Mouse (Mus musculus) midbrain, embryonic 13.5 days (tissue): Measurements from ENCODE around the gene Adad2. TPM values are rescaled to one million over a fixed set of nuclear protein-coding genes. Genes with fewer than 3 reads are reported as not detected.

Experiments
- ATAC-seq: fragments of 200-750 bp; cut with Nextera tagmentation; 2 replicates; pipeline ENCODE4 v1.8.0; 2017; ENCODE audit warnings: mild to moderate bottlenecking, moderate TSS enrichment, moderate library complexity
- H3K27ac ChIP-seq: fragments of 300-500 bp; sonication (generic); 2 replicates; pipeline ENCODE4 v1.5.1; 2015; ENCODE audit warnings: inconsistent platforms, mild to moderate bottlenecking, moderate library complexity
- H3K27me3 ChIP-seq: fragments of 300-500 bp; sonication (generic); 2 replicates; pipeline ENCODE4 v1.6.1; 2015; ENCODE audit warnings: mild to moderate bottlenecking, inconsistent platforms
- H3K36me3 ChIP-seq: fragments of 300-500 bp; sonication (generic); 2 replicates; pipeline ENCODE4 v1.6.1; 2015; ENCODE audit warnings: mild to moderate bottlenecking, inconsistent platforms
- H3K4me1 ChIP-seq: fragments of 300-500 bp; sonication (generic); replicated peaks from 2 replicates; pipeline ENCODE4 v1.6.1; 2015; ENCODE audit warnings: inconsistent platforms
- H3K4me2 ChIP-seq: fragments of 300-500 bp; sonication (generic); replicated peaks from 2 replicates; pipeline ENCODE4 v1.6.1; 2015; ENCODE audit warnings: moderate library complexity, mild to moderate bottlenecking, inconsistent platforms
- H3K4me3 ChIP-seq: fragments of 300-500 bp; sonication (generic); replicated peaks from 2 replicates; pipeline ENCODE4 v1.5.1; 2015; ENCODE audit warnings: mild to moderate bottlenecking, inconsistent platforms
- H3K9ac ChIP-seq: fragments of 300-500 bp; sonication (generic); replicated peaks from 2 replicates; pipeline ENCODE4 v1.6.1; 2015; ENCODE audit warnings: mild to moderate bottlenecking, inconsistent platforms
- H3K9me3 ChIP-seq: fragments of 300-500 bp; sonication (generic); 2 replicates; pipeline ENCODE4 v1.6.1; 2016; ENCODE audit warnings: mild to moderate bottlenecking, inconsistent platforms
- WGBS: fragments of 180-500 bp; shearing (Covaris S2); methylation state at CpG from one replicate; pipeline ENCODE4 v1.1.7; 2015; 5-methylcytosine and 5-hydroxymethylcytosine counted together
- polyA plus RNA-seq: library from polyadenylated mRNA; unstranded; fragments of >200 nt; fragmentation: Nextera tagmentation; extraction: Ambion mirVana; gene quantifications from 2 replicates; pipeline ENCODE4 v1.2.1, GENCODE M21; 2015

The Adad2 gene
- polyA plus RNA-seq, 1 experiment from 2014 or later, result not detected

DNA sequence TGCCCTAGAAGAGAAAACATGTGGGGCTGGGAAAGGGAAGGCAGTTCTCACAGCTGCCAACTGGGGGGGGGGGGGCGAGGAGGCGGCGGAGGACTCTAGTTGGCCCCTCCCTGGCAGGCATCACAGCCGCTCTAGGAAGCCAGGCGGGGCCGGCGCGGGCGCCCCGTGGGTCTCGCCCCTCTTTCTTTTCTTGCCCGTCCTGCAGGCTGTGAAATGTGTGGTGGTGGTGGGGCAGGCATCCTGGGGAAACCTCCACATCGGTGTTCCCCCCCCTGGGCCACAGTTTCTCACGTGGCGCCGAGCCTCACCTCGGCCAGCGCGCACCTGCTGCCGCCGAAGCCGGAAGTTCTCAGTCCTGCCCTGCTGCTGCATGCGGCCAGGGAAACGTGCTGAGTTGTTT, 26.6 kb upstream of the Adad2 start:
- 37% methylated on average over 12 of the region's 24 CpGs for WGBS
- H3K27me3 ChIP-seq, result no peaks in the 10 kb centered on the region; the same call in 1 of the 2 replicates
- ATAC-seq, result no peak
- H3K27ac ChIP-seq, result no peak overlapping the region
- H3K9ac ChIP-seq, result no peak overlapping the region
- peak overlapping the region; percentile 48 for H3K4me2 ChIP-seq
- H3K4me1 ChIP-seq, result 0 out of 2 replicates have a peak, but pooled peaks cover 8% of the 10 kb centered on the region
- H3K9me3 ChIP-seq, result no peaks in the 10 kb centered on the region
- H3K4me3 ChIP-seq, result peak overlapping the region; percentile 28; the same call in 1 of the 2 replicates
- no peaks in the 10 kb centered on the region for H3K36me3 ChIP-seq

- 0 out of 2 replicates have a peak, but pooled peaks cover 8% of the 10 kb centered on the region for H3K4me1 ChIP-seq
- H3K27ac ChIP-seq, result no peak overlapping the region
- no peak overlapping the region for H3K9ac ChIP-seq
- no peak for ATAC-seq
- H3K9me3 ChIP-seq, result no peaks in the 10 kb centered on the region
- H3K27me3 ChIP-seq, result no peaks in the 10 kb centered on the region; the same call in 1 of the 2 replicates
- no peaks in the 10 kb centered on the region for H3K36me3 ChIP-seq
- H3K4me3 ChIP-seq, result no peak overlapping the region
- H3K4me2 ChIP-seq, result no peak overlapping the region
- WGBS, result 69% methylated on average over 4 of the region's 4 CpGs
These were observed 24.2 kb upstream of the Adad2 start for GRCm38 (mm10) chr8:119588321-119588720.

DNA sequence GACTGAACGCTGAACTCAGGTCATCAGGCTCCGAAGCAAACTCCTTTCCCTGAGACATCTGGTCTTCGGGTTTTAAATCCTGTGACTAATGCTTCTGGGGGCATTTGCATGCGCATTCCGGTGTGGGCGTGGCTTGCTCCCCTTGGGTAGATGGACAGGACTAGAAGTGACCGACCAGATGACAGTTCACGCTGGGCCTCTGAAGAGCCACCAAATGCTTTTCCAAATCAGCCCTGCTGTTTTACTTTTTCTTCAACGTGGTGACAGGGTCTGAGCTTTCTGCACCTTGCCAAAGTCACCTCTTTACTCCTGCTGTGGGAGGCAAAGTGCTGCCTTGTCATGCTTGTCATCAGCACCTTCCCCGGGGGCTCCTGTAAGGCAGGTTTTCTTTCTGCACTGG, 23.7 kb upstream of the Adad2 start:
- Histone ChIP-seq H3K4me1 (0 out of 2 replicates have a peak, but pooled peaks cover 8% of the 10 kb centered on the region), H3K9ac (no peak overlapping the region), H3K4me3 (no peak overlapping the region), H3K36me3 (no peaks in the 10 kb centered on the region), H3K4me2 (no peak overlapping the region), H3K27me3 (no peaks in the 10 kb centered on the region; the same call in 1 of the 2 replicates), H3K9me3 (no peaks in the 10 kb centered on the region), H3K27ac (no peak overlapping the region)
- no peak for ATAC-seq
- WGBS, result 25% methylated on average over 10 of the region's 10 CpGs

DNA sequence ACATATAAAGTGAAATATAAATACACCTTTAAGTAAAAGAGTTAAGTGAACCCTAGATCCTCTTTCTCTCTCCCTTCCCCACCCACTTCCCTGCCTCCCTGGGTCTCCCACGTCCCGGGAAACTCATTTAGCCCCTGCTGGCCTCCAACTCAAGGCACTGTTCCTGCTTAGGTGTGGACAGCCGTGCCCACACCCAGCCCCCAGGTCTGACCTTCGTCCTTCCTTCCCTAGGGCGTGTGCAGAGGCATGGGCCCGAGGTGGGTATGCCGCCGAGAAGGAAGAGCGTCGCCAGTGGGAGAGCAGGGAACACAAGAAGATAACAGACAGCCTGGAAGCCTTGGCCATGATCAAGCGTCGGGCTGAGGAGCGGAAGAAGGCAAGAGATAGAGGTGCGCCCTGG, 22.2 kb upstream of the Adad2 start:
- Histone ChIP-seq H3K4me1 (peaks cover 13% of the 10 kb centered on the region), H3K36me3 (no peaks in the 10 kb centered on the region), H3K27me3 (no peaks in the 10 kb centered on the region; the same call in 1 of the 2 replicates), H3K9me3 (no peaks in the 10 kb centered on the region), H3K4me2 (no peak overlapping the region), H3K9ac (no peak overlapping the region), H3K4me3 (no peak overlapping the region), H3K27ac (no peak overlapping the region)
- WGBS, result 83% methylated on average over 14 of the region's 14 CpGs
- ATAC-seq, result no peak

GRCm38 (mm10) chr8:119591456-119591855, 21.1 kb upstream of the Adad2 start:
- WGBS, result 93% methylated on average over 7 of the region's 7 CpGs
- peaks cover 10% of the 10 kb centered on the region for H3K4me1 ChIP-seq
- peaks cover 7% of the 10 kb centered on the region for H3K36me3 ChIP-seq
- no peak overlapping the region for H3K4me2 ChIP-seq
- ATAC-seq, result no peak
- H3K27ac ChIP-seq, result no peak overlapping the region
- no peak overlapping the region for H3K4me3 ChIP-seq
- no peaks in the 10 kb centered on the region for H3K27me3 ChIP-seq
- H3K9me3 ChIP-seq, result no peaks in the 10 kb centered on the region
- H3K9ac ChIP-seq, result no peak overlapping the region

DNA sequence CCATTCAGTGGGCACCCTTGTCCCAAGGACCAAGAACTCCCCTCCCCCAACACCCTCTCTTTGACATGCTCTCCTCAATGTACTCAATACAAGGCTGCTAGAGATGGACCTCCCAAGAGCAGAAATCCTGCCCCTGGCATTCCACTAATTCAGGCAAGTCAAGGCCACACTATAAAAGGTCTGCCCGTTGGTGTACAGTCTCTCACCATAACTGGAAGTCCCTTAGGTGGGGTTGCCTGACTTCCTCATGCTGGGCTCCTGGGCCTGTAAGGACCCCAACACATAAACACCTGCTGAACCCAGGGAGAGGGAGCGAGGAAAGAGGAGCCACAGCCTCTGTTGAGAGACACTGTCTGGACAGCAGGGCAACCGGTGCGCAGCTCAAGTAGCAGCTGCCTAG, 8.8 kb upstream of the Adad2 start:
- ATAC-seq, result no peak
- Histone ChIP-seq H3K9ac (peak overlapping the region; percentile 83), H3K4me1 (peaks cover 16% of the 10 kb centered on the region), H3K36me3 (peaks cover 43% of the 10 kb centered on the region), H3K4me2 (peak overlapping the region; percentile 94), H3K4me3 (peak overlapping the region; percentile 84), H3K27me3 (no peaks in the 10 kb centered on the region), H3K27ac (no peak overlapping the region), H3K9me3 (no peaks in the 10 kb centered on the region)
- WGBS, result 89% methylated on average over 4 of the region's 4 CpGs

- no peaks in the 10 kb centered on the region for H3K27me3 ChIP-seq
- H3K9me3 ChIP-seq, result no peaks in the 10 kb centered on the region
- 38% methylated on average over 12 of the region's 12 CpGs for WGBS
- peak overlapping the region; percentile 94 for H3K4me2 ChIP-seq
- peak; percentile 38; the same call in 1 of the 2 replicates for ATAC-seq
- H3K36me3 ChIP-seq, result peaks cover 37% of the 10 kb centered on the region
- H3K9ac ChIP-seq, result peak overlapping the region; percentile 83
- H3K4me1 ChIP-seq, result peaks cover 16% of the 10 kb centered on the region
- H3K4me3 ChIP-seq, result peak overlapping the region; percentile 84
- H3K27ac ChIP-seq, result 0 out of 2 replicates have a peak overlapping the region, but pooled peaks have one; percentile 44
These were observed 8.1 kb upstream of the Adad2 start for GRCm38 (mm10) chr8:119604398-119604803.

DNA sequence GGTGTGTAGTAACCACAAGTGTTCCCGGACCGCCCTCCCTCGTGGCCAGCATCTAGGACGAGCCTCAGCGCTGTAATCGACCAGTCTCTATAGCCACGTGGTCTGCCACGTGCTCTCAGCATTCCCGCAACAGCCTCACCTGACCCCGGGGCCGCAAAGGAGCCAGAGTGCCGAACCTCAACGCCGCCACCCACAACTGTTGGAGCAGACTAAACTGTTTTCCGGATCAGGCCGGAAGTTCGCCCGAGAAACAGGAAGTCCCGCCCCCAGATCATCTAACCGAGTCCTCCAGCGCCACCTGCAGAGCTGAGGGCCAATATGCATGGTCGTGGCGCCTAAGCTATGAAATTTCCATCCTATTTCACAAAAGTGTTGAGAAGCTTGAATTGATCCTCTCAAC, 7.6 kb upstream of the Adad2 start, which contains the start of gene Taf1c:
Gene Taf1c (minus strand): TSS at position 227 of the 400 bp plus-strand sequence.
- peak within 1 kb of the TSS; percentile 84 for H3K4me3 ChIP-seq
- peak; percentile 82 for ATAC-seq
- H3K4me2 ChIP-seq, result peak within 1 kb of the TSS; percentile 94
- 0% methylated on average over 23 of the region's 23 CpGs for WGBS
- H3K36me3 ChIP-seq, result peaks cover 31% of the 10 kb centered on the region
- H3K9me3 ChIP-seq, result no peaks in the 10 kb centered on the region
- H3K9ac ChIP-seq, result peak within 1 kb of the TSS; percentile 83
- no peaks in the 10 kb centered on the region for H3K27me3 ChIP-seq
- H3K4me1 ChIP-seq, result peaks cover 16% of the 10 kb centered on the region
- H3K27ac ChIP-seq, result peak within 1 kb of the TSS; percentile 44; the same call in 1 of the 2 replicates

- WGBS, result 86% methylated on average over 2 of the region's 2 CpGs
These were observed 6.3 kb upstream of the Adad2 start for GRCm38 (mm10) chr8:119606224-119606623.

DNA sequence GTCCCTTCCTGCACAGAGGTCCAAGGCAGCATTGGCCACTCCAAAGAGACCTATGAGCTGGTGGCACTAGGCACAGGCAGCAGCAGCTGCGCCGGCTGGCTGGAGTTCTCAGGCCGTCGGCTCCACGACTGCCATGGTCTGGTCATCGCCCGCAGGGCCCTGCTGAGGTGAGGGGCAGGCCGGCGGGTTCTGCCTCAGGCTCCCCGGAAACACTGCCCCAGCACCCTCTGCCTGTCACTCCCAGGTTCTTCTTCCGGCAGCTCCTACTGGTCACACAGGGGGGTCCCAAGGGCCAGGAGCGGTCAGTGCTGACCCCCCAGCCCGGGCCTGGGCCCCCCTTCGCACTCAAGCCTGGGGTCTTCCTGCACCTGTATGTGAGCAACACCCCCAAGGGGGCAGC, 2.5 kb downstream of the Adad2 start:
- H3K9ac ChIP-seq, result no peak overlapping the region
- WGBS, result 73% methylated on average over 14 of the region's 14 CpGs
- no peaks in the 10 kb centered on the region for H3K36me3 ChIP-seq
- no peak overlapping the region for H3K4me2 ChIP-seq
- H3K27ac ChIP-seq, result no peak overlapping the region
- ATAC-seq, result no peak
- no peaks in the 10 kb centered on the region for H3K9me3 ChIP-seq
- H3K4me1 ChIP-seq, result 0 out of 2 replicates have a peak, but pooled peaks cover 4% of the 10 kb centered on the region
- H3K27me3 ChIP-seq, result no peaks in the 10 kb centered on the region
- H3K4me3 ChIP-seq, result no peak overlapping the region

More at GRCm38 (mm10) chr8:119606224-119606623, 6.3 kb upstream of the Adad2 start:
- Histone ChIP-seq H3K4me2 (no peak overlapping the region), H3K9ac (no peak overlapping the region), H3K4me1 (peaks cover 20% of the 10 kb centered on the region), H3K9me3 (no peaks in the 10 kb centered on the region), H3K27me3 (no peaks in the 10 kb centered on the region), H3K4me3 (no peak overlapping the region), H3K27ac (no peak overlapping the region), H3K36me3 (peaks cover 18% of the 10 kb centered on the region)
- no peak for ATAC-seq

- no peak for ATAC-seq
- Histone ChIP-seq H3K4me2 (no peak overlapping the region), H3K9me3 (no peaks in the 10 kb centered on the region), H3K27ac (no peak overlapping the region), H3K9ac (no peak overlapping the region), H3K27me3 (no peaks in the 10 kb centered on the region), H3K4me3 (no peak overlapping the region), H3K36me3 (no peaks in the 10 kb centered on the region), H3K4me1 (no peaks in the 10 kb centered on the region)
- WGBS, result 58% methylated on average over 7 of the region's 7 CpGs
These were observed 3.8 kb downstream of the Adad2 start for GRCm38 (mm10) chr8:119616358-119616757.

DNA sequence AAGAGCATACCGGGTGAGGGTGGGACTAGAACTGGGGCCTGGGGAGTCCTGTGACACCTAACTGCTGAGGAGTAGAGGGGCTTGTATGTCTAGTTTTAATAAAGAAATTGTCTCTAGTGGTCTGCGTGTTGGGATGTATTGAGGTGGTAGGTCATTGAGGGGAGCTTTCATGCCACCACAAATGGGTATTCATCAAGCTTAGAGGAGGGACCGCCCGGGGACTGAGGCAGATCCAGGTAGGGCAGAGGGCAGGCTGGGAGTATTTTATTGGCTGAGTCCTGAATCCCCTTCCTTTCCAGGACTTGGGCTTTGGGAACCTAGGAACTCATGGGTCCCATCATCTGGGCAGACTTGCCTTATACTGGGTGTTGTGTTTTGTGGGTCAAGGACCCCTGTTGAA, 4.3 kb downstream of the Adad2 start:
- H3K4me1 ChIP-seq, result no peaks in the 10 kb centered on the region
- ATAC-seq, result no peak

GRCm38 (mm10) chr8:119617586-119617985, 5.0 kb downstream of the Adad2 start:
- no peaks in the 10 kb centered on the region for H3K4me1 ChIP-seq
- H3K9me3 ChIP-seq, result no peaks in the 10 kb centered on the region
- no peak overlapping the region for H3K4me2 ChIP-seq
- ATAC-seq, result no peak
- no peak overlapping the region for H3K27ac ChIP-seq
- no peaks in the 10 kb centered on the region for H3K36me3 ChIP-seq
- H3K27me3 ChIP-seq, result no peaks in the 10 kb centered on the region
- H3K9ac ChIP-seq, result no peak overlapping the region
- no peak overlapping the region for H3K4me3 ChIP-seq
- 91% methylated on average over 5 of the region's 5 CpGs for WGBS

More for the DNA sequence above, 4.3 kb downstream of the Adad2 start:
- H3K9me3 ChIP-seq, result no peaks in the 10 kb centered on the region
- WGBS, result 96% methylated on average over 4 of the region's 4 CpGs
- H3K27ac ChIP-seq, result no peak overlapping the region
- H3K9ac ChIP-seq, result no peak overlapping the region
- H3K36me3 ChIP-seq, result no peaks in the 10 kb centered on the region
- H3K4me3 ChIP-seq, result no peak overlapping the region
- no peak overlapping the region for H3K4me2 ChIP-seq
- H3K27me3 ChIP-seq, result no peaks in the 10 kb centered on the region
